Mouse (Mus musculus) layer of hippocampus, adult 9-11 months (tissue): ENCODE data around the gene Gm436.

Source experiments
- DNase-seq: peaks from one replicate; pipeline ENCODE4 v3.0.0; 2022

The Gm436 gene

DNA sequence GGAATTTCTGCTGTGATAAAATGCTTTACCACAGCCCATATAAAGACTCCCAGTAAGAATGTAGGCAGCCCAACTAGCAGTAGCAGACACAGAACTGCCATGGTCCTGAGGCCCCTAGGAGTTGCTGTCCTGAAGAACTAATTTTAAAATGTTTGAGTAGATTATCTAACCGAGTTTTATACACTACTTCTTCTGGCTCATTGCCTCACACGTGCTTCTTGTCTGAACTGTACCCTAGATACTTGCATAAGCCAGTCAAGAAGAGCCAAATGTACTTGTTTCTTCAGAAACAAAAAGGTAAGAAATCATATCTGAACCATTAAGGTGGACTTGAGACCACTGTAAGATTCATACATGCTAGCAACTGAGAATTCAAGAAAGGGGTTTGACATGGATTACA lies at the start of gene Gm436:
Gene Gm436, minus strand, starts transcription at position 101 of the 400 bp plus-strand sequence.
- no peak for DNase-seq

DNA sequence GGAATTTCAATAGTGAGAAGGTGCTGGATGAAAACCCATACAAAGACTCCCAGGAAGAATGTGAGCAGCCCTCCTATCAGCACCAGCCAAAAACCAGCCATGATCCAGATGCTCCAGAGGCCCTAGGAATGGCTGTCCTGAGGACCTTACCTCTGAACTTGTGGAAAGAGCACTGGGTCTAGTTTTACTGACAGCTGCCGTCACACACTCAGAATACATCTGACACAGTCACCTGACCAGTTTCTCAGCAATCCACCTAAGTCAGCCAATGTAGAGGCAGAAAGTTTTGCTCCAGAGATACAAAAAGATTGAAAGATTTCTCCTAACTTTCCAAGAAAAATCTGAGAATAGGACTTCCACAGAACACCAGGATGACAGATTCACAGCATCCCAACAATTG lies 35.1 kb upstream of the Gm436 start, which contains the start of gene Gm13178:
Gene Gm13178, minus strand, starts transcription at position 101 of the 400 bp plus-strand sequence.
- no peak for DNase-seq

GRCm38 (mm10) chr4:144719691-144720090 lies 33.5 kb upstream of the Gm436 start:
- no peak for DNase-seq

DNA sequence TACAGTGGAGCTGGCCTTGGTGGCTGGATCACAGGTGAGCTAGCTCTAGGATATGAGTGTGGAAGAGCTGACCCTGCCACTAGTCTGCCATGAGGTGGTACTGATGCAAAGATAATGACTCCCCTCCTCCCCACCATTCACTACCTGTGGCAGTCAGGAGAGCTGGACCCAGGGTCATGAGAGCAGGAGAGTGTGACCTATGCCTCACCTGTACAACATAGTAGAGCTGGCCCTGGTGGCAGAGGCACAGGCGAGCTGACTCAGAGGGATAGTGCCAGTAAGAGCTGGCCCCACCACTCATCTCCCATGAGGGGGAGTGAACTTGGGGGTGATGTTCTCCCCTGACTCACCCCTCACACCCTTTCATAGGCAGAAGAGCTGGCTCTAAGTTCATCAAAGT lies 32.1 kb upstream of the Gm436 start:
- DNase-seq: no peak

GRCm38 (mm10) chr4:144638263-144638662 lies 47.9 kb downstream of the Gm436 start:
- no peak for DNase-seq
